Mouse (Mus musculus) liver, postnatal 0 days (tissue): ENCODE data around the gene Rbfox1. TPM values are rescaled to one million over a fixed set of nuclear protein-coding genes. Genes with fewer than 3 reads are reported as not detected.

Source experiments
- ATAC-seq: fragments of 200-750 bp; cut with Nextera tagmentation; 2 replicates; pipeline ENCODE4 v1.8.0; 2017; ENCODE audit warnings: mild to moderate bottlenecking, moderate library complexity
- DNase-seq: peaks from one replicate; pipeline ENCODE4 v3.0.0-alpha.2; 2016
- H3K27ac ChIP-seq: fragments of 300-500 bp; sonication (generic); 2 replicates; pipeline ENCODE4 v1.5.1; 2014; ENCODE audit warnings: antibody characterized with exemption, moderate library complexity, mild to moderate bottlenecking, low read depth
- H3K27me3 ChIP-seq: fragments of 300-500 bp; sonication (generic); 2 replicates; pipeline ENCODE4 v1.6.1; 2014; ENCODE audit warnings: low read length, control low read depth, mixed read lengths; ENCODE audit not compliant: insufficient read depth
- H3K36me3 ChIP-seq: fragments of 300-500 bp; sonication (generic); replicated peaks from 2 replicates; pipeline ENCODE4 v1.6.1; 2014; ENCODE audit warnings: mild to moderate bottlenecking, control low read depth, low read length, moderate library complexity, mixed read lengths; ENCODE audit not compliant: insufficient read depth
- H3K4me1 ChIP-seq: fragments of 300-500 bp; sonication (generic); 2 replicates; pipeline ENCODE4 v1.6.1; 2014; ENCODE audit warnings: antibody characterized with exemption, mild to moderate bottlenecking, control low read depth; ENCODE audit not compliant: insufficient read depth
- H3K4me2 ChIP-seq: fragments of 300-500 bp; sonication (generic); 2 replicates; pipeline ENCODE4 v1.6.1; 2014; ENCODE audit warnings: low read depth, mild to moderate bottlenecking, low read length, moderate library complexity, mixed read lengths
- H3K4me3 ChIP-seq: fragments of 300-500 bp; sonication (generic); 2 replicates; pipeline ENCODE4 v1.5.1; 2014; ENCODE audit warnings: low read depth, low read length
- H3K9ac ChIP-seq: fragments of 300-500 bp; sonication (generic); replicated peaks from 2 replicates; pipeline ENCODE4 v1.6.1; 2014; ENCODE audit warnings: mild to moderate bottlenecking, moderate library complexity
- H3K9me3 ChIP-seq: fragments of 300-500 bp; sonication (generic); 2 replicates; pipeline ENCODE4 v1.6.1; 2016; ENCODE audit warnings: mild to moderate bottlenecking, control low read depth, low read length, mixed read lengths
- CTCF ChIP-seq: sonication (generic); IDR thresholded peaks from 2 replicates; pipeline ENCODE4 v1.5.1; 2016; ENCODE audit warnings: antibody characterized with exemption, low read depth
- EP300 ChIP-seq: IDR thresholded peaks from 2 replicates; pipeline ENCODE4 v1.6.1; 2016; ENCODE audit warnings: antibody characterized with exemption, low read depth, mild to moderate bottlenecking
- WGBS: fragments of 180-500 bp; shearing (Covaris S2); extraction: QIAGEN DNeasy Blood & Tissue Kit; methylation state at CpG from one replicate; pipeline ENCODE4 v1.1.7; 2014; ENCODE audit not compliant: insufficient replicate concordance; 5-methylcytosine and 5-hydroxymethylcytosine counted together
- polyA plus RNA-seq: library from polyadenylated mRNA; unstranded; fragments of >200 nt; fragmentation: Nextera tagmentation; extraction: Ambion mirVana; gene quantifications from 2 replicates; pipeline ENCODE4 v1.2.1, GENCODE M21; 2015

Rbfox1 gene
- polyA plus RNA-seq, 1 experiment from 2014 or later: 0.12 TPM

GRCm38 (mm10) chr16:6964720-6965583, 1079.8 kb downstream of the Rbfox1 start:
- DNase-seq (no peak), ATAC-seq (no peak)
- no peak overlapping the region for H3K9ac ChIP-seq
- TF ChIP-seq EP300 (no peak), CTCF (no peak)
- H3K9me3 ChIP-seq: no peaks in the 10 kb centered on the region
- no peaks in the 10 kb centered on the region for H3K36me3 ChIP-seq
- no peak overlapping the region for H3K27ac ChIP-seq
- no peaks in the 10 kb centered on the region for H3K27me3 ChIP-seq
- H3K4me2 ChIP-seq: no peak overlapping the region
- H3K4me3 ChIP-seq: no peak overlapping the region
- WGBS: 15% methylated on average over 8 of the region's 8 CpGs
- H3K4me1 ChIP-seq: no peaks in the 10 kb centered on the region

- WGBS: 77% methylated on average over 3 of the region's 4 CpGs
- Histone ChIP-seq H3K4me2 (no peak overlapping the region), H3K27ac (no peak overlapping the region), H3K4me1 (no peaks in the 10 kb centered on the region), H3K9ac (no peak overlapping the region), H3K9me3 (no peaks in the 10 kb centered on the region), H3K4me3 (no peak overlapping the region), H3K36me3 (no peaks in the 10 kb centered on the region), H3K27me3 (no peaks in the 10 kb centered on the region)
- no peak for ATAC-seq
- no peak for DNase-seq
- TF ChIP-seq CTCF (no peak), EP300 (no peak)
These were observed 1084.8 kb downstream of the Rbfox1 start for GRCm38 (mm10) chr16:6969986-6970385.

- ATAC-seq: no peak
- H3K36me3 ChIP-seq: no peaks in the 10 kb centered on the region
- WGBS: 72% methylated on average over 7 of the region's 7 CpGs
- H3K4me1 ChIP-seq: no peaks in the 10 kb centered on the region
- H3K27ac ChIP-seq: no peak overlapping the region
- no peak for DNase-seq
- H3K4me2 ChIP-seq: no peak overlapping the region
- H3K27me3 ChIP-seq: no peaks in the 10 kb centered on the region
- no peaks in the 10 kb centered on the region for H3K9me3 ChIP-seq
- H3K9ac ChIP-seq: no peak overlapping the region
- no peak overlapping the region for H3K4me3 ChIP-seq
- TF ChIP-seq CTCF: no peak
- TF ChIP-seq EP300: no peak
These were observed 1091.2 kb downstream of the Rbfox1 start for GRCm38 (mm10) chr16:6976341-6976740.

- no peaks in the 10 kb centered on the region for H3K9me3 ChIP-seq
- no peak overlapping the region for H3K4me2 ChIP-seq
- no peak for TF ChIP-seq CTCF
- TF ChIP-seq EP300: no peak
- WGBS: 74% methylated on average over 2 of the region's 2 CpGs
- no peak overlapping the region for H3K27ac ChIP-seq
- no peaks in the 10 kb centered on the region for H3K36me3 ChIP-seq
- H3K4me3 ChIP-seq: no peak overlapping the region
- DNase-seq (no peak), ATAC-seq (no peak)
- no peaks in the 10 kb centered on the region for H3K27me3 ChIP-seq
- no peaks in the 10 kb centered on the region for H3K4me1 ChIP-seq
- no peak overlapping the region for H3K9ac ChIP-seq
These were observed 1098.8 kb downstream of the Rbfox1 start for GRCm38 (mm10) chr16:6983947-6984346.

GRCm38 (mm10) chr16:6986031-6986430, 1100.9 kb downstream of the Rbfox1 start:
- DNase-seq (no peak), ATAC-seq (no peak)
- Histone ChIP-seq H3K4me2 (no peak overlapping the region), H3K9ac (no peak overlapping the region), H3K4me3 (no peak overlapping the region), H3K27me3 (no peaks in the 10 kb centered on the region), H3K4me1 (no peaks in the 10 kb centered on the region), H3K27ac (no peak overlapping the region), H3K36me3 (no peaks in the 10 kb centered on the region), H3K9me3 (no peaks in the 10 kb centered on the region)
- TF ChIP-seq CTCF (no peak), EP300 (no peak)

GRCm38 (mm10) chr16:6986494-6986893, 1101.3 kb downstream of the Rbfox1 start:
- no peaks in the 10 kb centered on the region for H3K27me3 ChIP-seq
- no peak overlapping the region for H3K9ac ChIP-seq
- no peak overlapping the region for H3K27ac ChIP-seq
- no peaks in the 10 kb centered on the region for H3K36me3 ChIP-seq
- no peak for ATAC-seq
- TF ChIP-seq CTCF (no peak), EP300 (no peak)
- WGBS: 49% methylated on average over 2 of the region's 2 CpGs
- no peak overlapping the region for H3K4me2 ChIP-seq
- no peak overlapping the region for H3K4me3 ChIP-seq
- no peak for DNase-seq
- no peaks in the 10 kb centered on the region for H3K4me1 ChIP-seq
- H3K9me3 ChIP-seq: no peaks in the 10 kb centered on the region

GRCm38 (mm10) chr16:6992251-6992650, 1107.1 kb downstream of the Rbfox1 start:
- TF ChIP-seq EP300 (no peak), CTCF (no peak)
- 51% methylated on average over 5 of the region's 5 CpGs for WGBS
- no peak overlapping the region for H3K4me3 ChIP-seq
- no peaks in the 10 kb centered on the region for H3K4me1 ChIP-seq
- no peaks in the 10 kb centered on the region for H3K36me3 ChIP-seq
- H3K4me2 ChIP-seq: no peak overlapping the region
- H3K27me3 ChIP-seq: no peaks in the 10 kb centered on the region
- no peak overlapping the region for H3K27ac ChIP-seq
- no peak for DNase-seq
- no peak for ATAC-seq
- H3K9ac ChIP-seq: no peak overlapping the region
- H3K9me3 ChIP-seq: no peaks in the 10 kb centered on the region
